Mouse (Mus musculus): ENCODE results near the gene Ropn1. TPM values are rescaled to one million over a fixed set of nuclear protein-coding genes. Genes with fewer than 3 reads are reported as not detected.
"Not testable (repeated sequence)": the region's sequence is repeated elsewhere in the genome, so short reads cannot be mapped to it uniquely, and the experiment has no call there.

Ropn1 gene
- polyA plus RNA-seq, 1 experiment = not detected

- Histone ChIP-seq H3K4me1 (ENCODE audit: control insufficient read depth, insufficient read depth, low read length) (no peaks in the 10 kb centered on the region), H3K4me3 (ENCODE audit: insufficient read depth, low read length) (no peak overlapping the region), H3K27ac (ENCODE audit: insufficient read depth, low read length) (no peak overlapping the region)
- TF ChIP-seq POLR2A (IDR thresholded peaks at IDR 0.05; ENCODE audit: low read depth, low read length) (no peak), CTCF (IDR thresholded peaks at IDR 0.05; ENCODE audit: borderline replicate concordance, insufficient read depth, low read length) (no peak)
Measured at GRCm38 (mm10) chr16:34674365-34674764, 24.6 kb downstream of the Ropn1 start.

GRCm38 (mm10) chr16:34681823-34682222, 32.1 kb downstream of the Ropn1 start:
- Histone ChIP-seq H3K27ac (ENCODE audit: insufficient read depth, low read length) (no peak overlapping the region), H3K4me3 (ENCODE audit: insufficient read depth, low read length) (no peak overlapping the region), H3K4me1 (ENCODE audit: control insufficient read depth, insufficient read depth, low read length) (no peaks in the 10 kb centered on the region)
- TF ChIP-seq POLR2A (IDR thresholded peaks at IDR 0.05; ENCODE audit: low read depth, low read length) (no peak), CTCF (IDR thresholded peaks at IDR 0.05; ENCODE audit: borderline replicate concordance, insufficient read depth, low read length) (no peak)

GRCm38 (mm10) chr16:34689879-34690278, 40.2 kb downstream of the Ropn1 start:
- H3K4me1 ChIP-seq (ENCODE audit: control insufficient read depth, insufficient read depth, low read length) = no peaks in the 10 kb centered on the region
- no peak overlapping the region for H3K27ac ChIP-seq (ENCODE audit: insufficient read depth, low read length)
- no peak overlapping the region for H3K4me3 ChIP-seq (ENCODE audit: insufficient read depth, low read length)
- TF ChIP-seq POLR2A (IDR thresholded peaks at IDR 0.05; ENCODE audit: low read depth, low read length) (no peak), CTCF (IDR thresholded peaks at IDR 0.05; ENCODE audit: borderline replicate concordance, insufficient read depth, low read length) (no peak)

GRCm38 (mm10) chr16:34690334-34691144, 40.8 kb downstream of the Ropn1 start, which contains the start of gene Ccdc14:
Gene Ccdc14 (plus strand): TSS chr16:34690616.
- Histone ChIP-seq H3K27ac (ENCODE audit: insufficient read depth, low read length) (peak within 1 kb of the TSS; percentile 67), H3K4me3 (ENCODE audit: insufficient read depth, low read length) (peak within 1 kb of the TSS; percentile 83), H3K4me1 (ENCODE audit: control insufficient read depth, insufficient read depth, low read length) (no peaks in the 10 kb centered on the region)
- TF ChIP-seq CTCF (IDR thresholded peaks at IDR 0.05; ENCODE audit: borderline replicate concordance, insufficient read depth, low read length) (no peak), POLR2A (IDR thresholded peaks at IDR 0.05; ENCODE audit: low read depth, low read length) (peak; percentile 50; the same call in 1 of the 2 replicates)

GRCm38 (mm10) chr16:34691156-34691555, 41.4 kb downstream of the Ropn1 start:
- Histone ChIP-seq H3K4me1 (ENCODE audit: control insufficient read depth, insufficient read depth, low read length) (no peaks in the 10 kb centered on the region), H3K27ac (ENCODE audit: insufficient read depth, low read length) (peak overlapping the region; percentile 67; the same call in 1 of the 2 replicates), H3K4me3 (ENCODE audit: insufficient read depth, low read length) (peak overlapping the region; percentile 83)
- TF ChIP-seq POLR2A (IDR thresholded peaks at IDR 0.05; ENCODE audit: low read depth, low read length) (no peak), CTCF (IDR thresholded peaks at IDR 0.05; ENCODE audit: borderline replicate concordance, insufficient read depth, low read length) (no peak)

GRCm38 (mm10) chr16:34694477-34694876, 44.8 kb downstream of the Ropn1 start:
- Histone ChIP-seq H3K4me1 (ENCODE audit: control insufficient read depth, insufficient read depth, low read length) (no peaks in the 10 kb centered on the region), H3K4me3 (ENCODE audit: insufficient read depth, low read length) (no peak overlapping the region), H3K27ac (ENCODE audit: insufficient read depth, low read length) (no peak overlapping the region)
- TF ChIP-seq POLR2A (IDR thresholded peaks at IDR 0.05; ENCODE audit: low read depth, low read length) (no peak), CTCF (IDR thresholded peaks at IDR 0.05; ENCODE audit: borderline replicate concordance, insufficient read depth, low read length) (no peak)

- not testable (repeated sequence) for H3K4me1 ChIP-seq (ENCODE audit: control insufficient read depth, insufficient read depth, low read length); H3K4me3 ChIP-seq (ENCODE audit: insufficient read depth, low read length); H3K27ac ChIP-seq (ENCODE audit: insufficient read depth, low read length)
Measured at GRCm38 (mm10) chr16:34698721-34699120, 49.0 kb downstream of the Ropn1 start.

GRCm38 (mm10) chr16:34700165-34700827, 50.6 kb downstream of the Ropn1 start:
- no peak for TF ChIP-seq POLR2A (IDR thresholded peaks at IDR 0.05; ENCODE audit: low read depth, low read length)
- no peak; the same call in 1 of the 2 replicates for TF ChIP-seq CTCF (IDR thresholded peaks at IDR 0.05; ENCODE audit: borderline replicate concordance, insufficient read depth, low read length)
- Histone ChIP-seq H3K4me3 (ENCODE audit: insufficient read depth, low read length) (no peak overlapping the region), H3K27ac (ENCODE audit: insufficient read depth, low read length) (no peak overlapping the region), H3K4me1 (ENCODE audit: control insufficient read depth, insufficient read depth, low read length) (no peaks in the 10 kb centered on the region)

- H3K4me3 ChIP-seq (ENCODE audit: insufficient read depth, low read length) = no peak overlapping the region
- no peak for TF ChIP-seq POLR2A (IDR thresholded peaks at IDR 0.05; ENCODE audit: low read depth, low read length)
- no peak for TF ChIP-seq CTCF (IDR thresholded peaks at IDR 0.05; ENCODE audit: borderline replicate concordance, insufficient read depth, low read length)
- H3K27ac ChIP-seq (ENCODE audit: insufficient read depth, low read length) = no peak overlapping the region
- H3K4me1 ChIP-seq (ENCODE audit: control insufficient read depth, insufficient read depth, low read length) = no peaks in the 10 kb centered on the region
Measured at GRCm38 (mm10) chr16:34700828-34701216, 51.1 kb downstream of the Ropn1 start.

GRCm38 (mm10) chr16:34706019-34706418, 56.3 kb downstream of the Ropn1 start:
- Histone ChIP-seq H3K4me1 (ENCODE audit: control insufficient read depth, insufficient read depth, low read length) (no peaks in the 10 kb centered on the region), H3K4me3 (ENCODE audit: insufficient read depth, low read length) (no peak overlapping the region), H3K27ac (ENCODE audit: insufficient read depth, low read length) (peak overlapping the region; percentile 12; the same call in 1 of the 2 replicates)
- no peak for TF ChIP-seq CTCF (IDR thresholded peaks at IDR 0.05; ENCODE audit: borderline replicate concordance, insufficient read depth, low read length)
- TF ChIP-seq POLR2A (IDR thresholded peaks at IDR 0.05; ENCODE audit: low read depth, low read length) = no peak
